Mouse (Mus musculus): ENCODE measurements around the gene Auh. TPM values are rescaled to one million over a fixed set of nuclear protein-coding genes. Genes with fewer than 3 reads are reported as not detected.

Gene Auh
- polyA plus RNA-seq, 1 experiment, result 24.9 TPM

GRCm38 (mm10) chr13:52874338-52874737, 55.1 kb downstream of the Auh start:
- WGBS, result 70% methylated on average over 6 of the region's 6 CpGs
- TF ChIP-seq CTCF (IDR thresholded peaks at IDR 0.05; ENCODE audit: insufficient read depth, low read length) (no peak), POLR2A (IDR thresholded peaks at IDR 0.05; ENCODE audit: borderline replicate concordance, extremely low read depth, low read depth, low read length) (no peak)
- Histone ChIP-seq H3K4me1 (ENCODE audit: control insufficient read depth, insufficient read depth, low read length) (no peaks in the 10 kb centered on the region), H3K4me3 (replicated peaks; ENCODE audit: extremely low read depth, low read depth, low read length) (no peak overlapping the region)
- no peak for DNase-seq

DNA sequence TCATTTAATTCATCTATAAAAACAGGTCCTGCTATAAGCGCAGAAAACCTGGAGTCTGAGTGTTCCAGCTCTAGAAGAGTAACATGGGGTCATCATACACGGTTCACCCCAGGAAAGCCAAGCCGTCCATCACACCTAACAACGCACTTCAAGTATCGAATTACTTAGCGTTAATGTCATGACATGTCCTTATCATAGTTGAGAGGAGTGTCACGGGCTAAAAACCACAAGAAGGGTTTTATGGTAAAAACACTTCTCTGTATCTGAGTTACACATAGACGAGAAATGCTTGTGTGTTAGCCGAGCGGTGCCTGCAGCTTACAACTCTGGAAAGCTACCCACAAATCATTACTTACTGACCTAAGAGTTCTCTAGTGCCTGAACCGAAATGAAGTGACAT, 55.6 kb downstream of the Auh start:
- Histone ChIP-seq H3K4me3 (replicated peaks; ENCODE audit: extremely low read depth, low read depth, low read length) (no peak overlapping the region), H3K4me1 (ENCODE audit: control insufficient read depth, insufficient read depth, low read length) (no peaks in the 10 kb centered on the region)
- DNase-seq, result no peak
- WGBS, result 54% methylated on average over 11 of the region's 11 CpGs
- TF ChIP-seq POLR2A (IDR thresholded peaks at IDR 0.05; ENCODE audit: borderline replicate concordance, extremely low read depth, low read depth, low read length) (no peak), CTCF (IDR thresholded peaks at IDR 0.05; ENCODE audit: insufficient read depth, low read length) (no peak)

DNA sequence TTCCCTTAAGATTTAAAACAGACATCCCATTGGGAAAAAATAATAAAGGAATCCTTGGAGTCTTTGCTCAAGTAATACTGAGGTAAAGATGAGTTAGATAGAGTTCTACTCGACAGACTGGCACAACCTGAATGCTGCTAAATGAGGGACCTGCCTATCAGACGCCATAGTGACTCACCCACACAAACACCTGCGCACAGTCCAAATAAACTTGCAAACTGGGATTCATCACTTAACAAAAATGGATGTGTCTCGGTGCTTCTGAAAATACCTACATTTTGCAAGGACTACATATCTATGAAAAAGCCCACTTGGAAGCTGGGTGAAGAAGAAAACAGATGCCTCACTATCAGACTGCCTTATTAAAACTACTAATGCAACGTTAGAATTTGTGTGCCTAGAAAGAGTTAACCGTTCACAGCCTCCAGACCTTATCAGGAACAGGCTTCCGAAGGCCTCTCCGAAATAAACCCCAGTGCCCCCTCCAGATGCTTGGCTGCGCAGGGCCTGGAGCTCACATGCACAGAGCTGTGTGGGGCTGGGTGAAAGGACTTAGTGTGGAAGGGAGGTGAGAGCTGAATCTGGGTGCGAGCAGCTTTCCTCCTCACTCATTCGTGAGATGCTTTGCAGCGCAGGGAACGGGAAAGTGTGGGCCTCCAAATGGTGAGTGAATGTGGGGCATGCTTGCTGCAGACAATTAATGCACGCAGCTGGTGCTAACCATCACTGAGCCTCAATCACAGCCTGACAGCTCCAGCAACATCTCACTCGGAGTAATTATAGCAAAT, 63.3 kb downstream of the Auh start:
- TF ChIP-seq CTCF (IDR thresholded peaks at IDR 0.05; ENCODE audit: insufficient read depth, low read length) (no peak), POLR2A (IDR thresholded peaks at IDR 0.05; ENCODE audit: borderline replicate concordance, extremely low read depth, low read depth, low read length) (no peak)
- H3K4me3 ChIP-seq (replicated peaks; ENCODE audit: extremely low read depth, low read depth, low read length), result no peak overlapping the region
- no peak for DNase-seq
- WGBS, result 69% methylated on average over 15 of the region's 15 CpGs
- no peaks in the 10 kb centered on the region for H3K4me1 ChIP-seq (ENCODE audit: control insufficient read depth, insufficient read depth, low read length)

GRCm38 (mm10) chr13:52863436-52863835, 66.0 kb downstream of the Auh start:
- DNase-seq, result no peak
- WGBS, result 97% methylated on average over 8 of the region's 8 CpGs
- Histone ChIP-seq H3K4me3 (replicated peaks; ENCODE audit: extremely low read depth, low read depth, low read length) (no peak overlapping the region), H3K4me1 (ENCODE audit: control insufficient read depth, insufficient read depth, low read length) (no peaks in the 10 kb centered on the region)
- TF ChIP-seq POLR2A (IDR thresholded peaks at IDR 0.05; ENCODE audit: borderline replicate concordance, extremely low read depth, low read depth, low read length), result no peak
- TF ChIP-seq CTCF (IDR thresholded peaks at IDR 0.05; ENCODE audit: insufficient read depth, low read length), result no peak

DNA sequence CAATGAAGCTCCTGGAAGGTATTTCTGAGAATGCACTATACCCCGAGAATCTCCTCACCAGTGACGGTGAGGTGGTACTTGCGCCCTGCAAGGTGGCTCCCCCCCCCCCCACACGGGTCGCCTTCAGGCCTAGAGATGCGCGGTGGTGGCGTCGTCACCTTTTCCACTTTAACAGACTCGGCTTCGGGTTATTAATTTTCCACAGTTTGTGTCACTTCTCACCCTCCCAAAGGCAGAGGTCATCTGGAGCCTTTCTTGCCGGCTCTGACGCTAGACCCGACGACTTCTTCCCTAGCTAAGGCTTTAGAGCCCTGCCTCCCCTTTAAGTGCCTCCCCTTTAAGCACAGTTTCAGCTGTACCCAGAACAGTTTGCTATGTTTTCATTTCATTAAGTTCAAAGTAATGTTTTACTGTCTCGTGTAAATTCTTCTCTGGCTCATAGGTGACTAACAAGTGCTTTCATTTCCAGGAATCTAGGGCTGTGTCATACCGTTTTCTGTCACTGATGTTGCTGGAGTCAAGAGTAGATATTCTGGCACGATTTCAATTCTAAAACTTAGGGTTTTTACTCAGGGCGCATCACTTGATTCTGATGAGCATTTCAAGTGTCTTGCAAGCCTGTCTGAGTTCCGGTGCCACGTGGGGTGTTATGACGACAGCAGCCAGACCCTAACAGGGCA, 69.3 kb downstream of the Auh start:
- no peak for DNase-seq
- Histone ChIP-seq H3K4me3 (replicated peaks; ENCODE audit: extremely low read depth, low read depth, low read length) (no peak overlapping the region), H3K4me1 (ENCODE audit: control insufficient read depth, insufficient read depth, low read length) (no peaks in the 10 kb centered on the region)
- TF ChIP-seq CTCF (IDR thresholded peaks at IDR 0.05; ENCODE audit: insufficient read depth, low read length) (no peak), POLR2A (IDR thresholded peaks at IDR 0.05; ENCODE audit: borderline replicate concordance, extremely low read depth, low read depth, low read length) (no peak)
- WGBS, result 81% methylated on average over 22 of the region's 22 CpGs

- no peaks in the 10 kb centered on the region for H3K4me1 ChIP-seq (ENCODE audit: control insufficient read depth, insufficient read depth, low read length)
- no peak for TF ChIP-seq CTCF (IDR thresholded peaks at IDR 0.05; ENCODE audit: insufficient read depth, low read length)
- TF ChIP-seq POLR2A (IDR thresholded peaks at IDR 0.05; ENCODE audit: borderline replicate concordance, extremely low read depth, low read depth, low read length), result no peak
- no peak for DNase-seq
- no peak overlapping the region for H3K4me3 ChIP-seq (replicated peaks; ENCODE audit: extremely low read depth, low read depth, low read length)
- 79% methylated on average over 16 of the region's 16 CpGs for WGBS
These were observed 70.2 kb downstream of the Auh start for GRCm38 (mm10) chr13:52859065-52859820.

DNA sequence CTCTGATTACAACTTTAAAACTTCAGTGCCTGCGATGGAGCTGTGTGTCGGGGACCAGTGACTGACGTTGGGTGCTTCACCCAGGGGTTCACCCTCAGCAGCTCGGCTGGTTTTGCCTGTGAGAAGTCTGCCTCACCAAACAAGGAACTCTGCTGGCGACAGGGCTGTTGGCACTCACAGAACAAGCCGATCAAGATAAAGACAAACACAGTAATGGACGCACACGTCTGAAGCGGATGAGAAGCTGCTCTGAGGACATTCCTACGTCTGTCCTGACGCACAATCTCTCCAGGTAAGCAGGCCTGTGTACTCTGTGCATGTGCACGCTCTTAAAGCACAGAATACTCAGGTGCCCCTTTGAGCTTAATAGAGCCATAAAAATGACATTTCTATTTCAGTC, 71.1 kb downstream of the Auh start:
- Histone ChIP-seq H3K4me3 (replicated peaks; ENCODE audit: extremely low read depth, low read depth, low read length) (no peak overlapping the region), H3K4me1 (ENCODE audit: control insufficient read depth, insufficient read depth, low read length) (no peaks in the 10 kb centered on the region)
- no peak for TF ChIP-seq CTCF (IDR thresholded peaks at IDR 0.05; ENCODE audit: insufficient read depth, low read length)
- WGBS, result 56% methylated on average over 12 of the region's 12 CpGs
- DNase-seq, result no peak

DNA sequence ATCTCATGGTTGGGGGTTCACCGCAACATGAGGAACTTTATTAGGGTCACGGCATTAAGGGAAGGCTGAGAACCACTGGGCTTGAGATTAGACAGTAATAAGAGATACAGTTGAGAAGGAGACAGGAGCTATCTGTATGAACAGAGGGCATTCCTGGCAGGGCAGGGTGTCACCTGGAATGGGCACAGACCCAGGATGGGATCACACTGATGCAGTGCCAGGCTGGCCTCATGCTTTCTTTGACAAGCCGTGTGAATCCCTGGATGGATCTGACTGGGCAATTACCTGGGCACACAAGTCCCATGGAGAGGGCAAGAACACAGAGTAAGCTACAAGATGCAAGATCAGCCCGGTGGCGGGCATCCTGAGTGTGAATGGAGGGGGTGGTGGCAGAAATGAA, 71.7 kb downstream of the Auh start:
- DNase-seq, result no peak
- 79% methylated on average over 5 of the region's 5 CpGs for WGBS
- H3K4me1 ChIP-seq (ENCODE audit: control insufficient read depth, insufficient read depth, low read length), result no peaks in the 10 kb centered on the region
- TF ChIP-seq POLR2A (IDR thresholded peaks at IDR 0.05; ENCODE audit: borderline replicate concordance, extremely low read depth, low read depth, low read length), result no peak
- TF ChIP-seq CTCF (IDR thresholded peaks at IDR 0.05; ENCODE audit: insufficient read depth, low read length), result no peak
- no peak overlapping the region for H3K4me3 ChIP-seq (replicated peaks; ENCODE audit: extremely low read depth, low read depth, low read length)

GRCm38 (mm10) chr13:52853536-52853935, 75.9 kb downstream of the Auh start:
- TF ChIP-seq CTCF (IDR thresholded peaks at IDR 0.05; ENCODE audit: insufficient read depth, low read length), result no peak
- TF ChIP-seq POLR2A (IDR thresholded peaks at IDR 0.05; ENCODE audit: borderline replicate concordance, extremely low read depth, low read depth, low read length), result no peak

More at GRCm38 (mm10) chr13:52853536-52853935, 75.9 kb downstream of the Auh start:
- WGBS, result 81% methylated on average over 1 of the region's 1 CpGs
- Histone ChIP-seq H3K4me1 (ENCODE audit: control insufficient read depth, insufficient read depth, low read length) (no peaks in the 10 kb centered on the region), H3K4me3 (replicated peaks; ENCODE audit: extremely low read depth, low read depth, low read length) (no peak overlapping the region)
- DNase-seq, result no peak

All from lung, adult 2 months (tissue).